Mouse (Mus musculus): Measurements from ENCODE around the gene Pla2g4f. TPM values are rescaled to one million over a fixed set of nuclear protein-coding genes. Genes with fewer than 3 reads are reported as not detected.

Gene Pla2g4f
- total RNA-seq, 2 experiments from 2014 or later: not detected

DNA sequence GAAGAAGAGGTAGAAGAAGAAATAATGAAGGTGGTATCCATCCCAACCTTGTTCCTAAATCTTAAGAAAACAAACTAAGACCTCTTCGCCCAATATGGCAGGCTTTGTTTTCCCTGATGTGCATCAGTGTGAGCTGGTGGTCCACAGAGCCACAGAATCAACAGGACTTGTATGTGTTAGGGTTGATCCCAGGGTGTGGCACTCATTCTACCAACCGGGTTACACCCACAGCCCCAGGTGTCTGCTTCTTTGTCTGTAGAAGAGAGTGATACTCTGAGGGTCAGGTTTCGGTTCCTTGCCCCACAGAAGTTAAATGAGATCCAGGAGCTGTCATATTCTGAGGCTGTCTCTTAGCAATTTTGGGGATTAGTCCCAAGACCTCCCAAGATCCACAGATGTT, 52.6 kb downstream of the Pla2g4f start:
- DNase-seq (ENCODE audit: low spot score in 2 of 2): no peak
- Histone ChIP-seq H3K27ac (no peak overlapping the region), H3K4me3 (no peak overlapping the region)
- no peak for TF ChIP-seq CTCF (conservative IDR thresholded peaks at IDR 0.05)

DNA sequence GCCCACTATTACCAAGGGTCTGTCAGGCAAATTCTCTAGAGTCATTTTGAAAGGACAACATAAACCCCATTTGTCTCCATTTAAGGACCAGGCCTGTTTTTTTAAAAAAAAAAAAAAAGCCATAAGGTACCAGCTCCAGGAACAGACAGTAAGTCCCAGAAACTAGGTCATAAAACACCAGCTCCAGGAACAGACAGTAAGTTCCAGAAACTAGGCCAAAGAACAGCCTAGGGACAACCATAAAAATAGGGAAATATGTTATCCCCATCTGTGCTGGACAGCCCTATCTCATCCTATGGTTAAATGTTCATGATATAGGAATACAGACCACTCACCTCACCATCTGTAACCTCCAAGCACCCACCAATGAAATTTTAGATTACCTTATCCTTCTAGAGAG, 57.7 kb downstream of the Pla2g4f start:
- Histone ChIP-seq H3K27ac (no peak overlapping the region), H3K4me3 (no peak overlapping the region)
- no peak for DNase-seq (ENCODE audit: low spot score in 2 of 2)
- TF ChIP-seq CTCF (conservative IDR thresholded peaks at IDR 0.05): no peak

DNA sequence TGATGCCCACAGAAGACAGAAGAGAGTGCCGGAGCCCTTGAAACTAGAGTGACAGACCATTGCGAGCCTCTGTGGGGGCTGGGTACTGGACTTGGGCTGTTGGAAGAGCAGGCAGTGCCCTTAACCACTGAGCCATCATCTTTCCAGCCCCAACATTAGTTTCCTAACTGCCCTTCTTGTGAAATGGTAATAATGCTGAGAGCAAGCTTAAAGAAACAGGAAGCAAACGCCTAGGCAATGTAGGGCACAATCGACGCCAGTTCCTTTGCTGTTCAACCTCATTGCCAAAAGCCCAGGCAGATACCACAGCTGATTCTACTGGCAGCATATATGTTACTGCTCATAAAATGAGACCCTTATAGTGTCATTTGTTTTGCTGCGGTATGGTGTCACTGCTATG, 61.3 kb downstream of the Pla2g4f start:
- no peak overlapping the region for H3K27ac ChIP-seq
- no peak overlapping the region for H3K4me3 ChIP-seq
- TF ChIP-seq CTCF (conservative IDR thresholded peaks at IDR 0.05): no peak
- no peak for DNase-seq (ENCODE audit: low spot score in 2 of 2)

Other genes starting within 250 kb of the Pla2g4f start
- gene Ehd4, start 159.6 kb downstream of the Pla2g4f start, total RNA-seq (2021): 1 to 10 TPM; 5.4 to 7.6 TPM
- 10 to 100 TPM; 11.9 to 12.1 TPM for gene Pla2g4e, start 68.8 kb downstream of the Pla2g4f start, total RNA-seq (2021)
- not detected for gene Pla2g4d, start 25.0 kb downstream of the Pla2g4f start, total RNA-seq (2021)
- 10 to 100 TPM; 69.0 to 80.5 TPM for gene Vps39, start 39.0 kb upstream of the Pla2g4f start, total RNA-seq (2021)
- gene Ganc, start 89.7 kb upstream of the Pla2g4f start, total RNA-seq (2021): 10 to 100 TPM; 12.6 to 14.8 TPM
- 10 to 100 TPM; 41.0 to 43.4 TPM for gene Tmem87a, start 89.9 kb upstream of the Pla2g4f start, total RNA-seq (2021)
- 10 to 100 TPM; 19.8 to 20.9 TPM for gene Capn3, start 141.9 kb upstream of the Pla2g4f start, total RNA-seq (2021)
- gene Zfp106, start 249.7 kb upstream of the Pla2g4f start, total RNA-seq (2021): 100 to 1,000 TPM; 159 to 161 TPM